Mouse (Mus musculus) A20 (cell line): Measurements from ENCODE around the gene Tnrc18.

Source experiments
- DNase-seq: peaks from one replicate; pipeline ENCODE4 v3.0.0-alpha.2; 2011; ENCODE audit warnings: low read depth, low spot score

Tnrc18 gene

DNA sequence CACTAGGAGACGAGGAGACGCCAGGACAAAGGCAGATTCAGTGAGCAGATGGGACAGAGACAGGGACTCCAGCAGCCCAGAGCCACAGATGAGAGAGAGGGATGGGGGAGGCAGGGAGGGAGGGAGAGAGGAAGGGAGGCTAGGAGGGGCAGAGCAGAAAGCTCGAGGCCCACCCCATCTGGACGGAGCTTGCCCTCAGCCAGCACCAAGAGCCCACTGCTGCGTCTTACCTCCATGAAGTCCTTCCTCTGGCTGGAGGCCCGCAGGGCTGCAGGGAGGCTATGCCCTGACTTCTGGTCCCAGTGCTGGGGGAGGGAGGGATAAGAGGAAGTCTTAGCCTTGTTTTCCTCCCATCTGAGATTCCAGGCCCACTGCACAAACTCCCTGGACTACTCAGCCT, 90.7 kb downstream of the Tnrc18 start:
- DNase-seq, result no peak

DNA sequence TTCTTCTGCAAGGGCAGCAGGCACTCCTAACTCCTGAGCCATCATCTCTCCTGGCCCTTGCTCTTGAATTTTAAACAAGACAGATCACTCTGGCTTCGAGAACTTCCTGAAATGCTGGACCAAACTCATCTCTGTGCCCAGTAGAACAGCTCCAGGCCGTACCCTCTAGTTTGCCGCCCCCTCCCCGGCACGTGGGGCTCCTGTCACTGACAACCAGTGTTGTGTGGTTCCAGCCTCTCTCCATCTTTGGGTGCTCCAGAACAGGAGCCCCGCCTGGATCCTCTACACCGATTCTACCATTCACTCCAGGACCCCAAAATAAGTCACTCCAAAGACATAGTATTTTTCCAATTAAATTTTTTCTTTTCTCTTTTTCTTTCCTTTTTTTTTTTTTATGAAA, 93.2 kb downstream of the Tnrc18 start:
- no peak for DNase-seq

GRCm38 (mm10) chr5:142723520-142724133, 93.8 kb downstream of the Tnrc18 start:
- DNase-seq, result peak; percentile 79

DNA sequence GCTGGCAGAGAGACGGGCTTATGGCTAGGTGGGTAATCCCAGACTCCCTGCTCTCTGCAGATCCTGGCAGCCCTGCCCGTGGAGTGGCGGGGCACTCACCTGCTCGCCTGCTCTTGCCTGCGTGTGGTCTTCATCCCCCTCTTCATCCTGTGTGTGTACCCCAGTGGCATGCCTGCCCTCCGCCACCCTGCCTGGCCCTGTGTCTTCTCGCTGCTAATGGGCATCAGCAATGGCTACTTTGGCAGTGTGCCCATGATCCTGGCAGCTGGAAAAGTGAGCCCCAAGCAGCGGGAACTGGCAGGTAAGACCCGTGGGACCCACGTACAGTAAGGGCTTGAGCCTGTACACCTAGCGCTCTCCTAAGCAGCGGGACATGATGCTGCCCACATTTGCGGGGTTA, 97.6 kb downstream of the Tnrc18 start:
- DNase-seq, result no peak

GRCm38 (mm10) chr5:142718486-142718885, 99.0 kb downstream of the Tnrc18 start:
- no peak for DNase-seq

DNA sequence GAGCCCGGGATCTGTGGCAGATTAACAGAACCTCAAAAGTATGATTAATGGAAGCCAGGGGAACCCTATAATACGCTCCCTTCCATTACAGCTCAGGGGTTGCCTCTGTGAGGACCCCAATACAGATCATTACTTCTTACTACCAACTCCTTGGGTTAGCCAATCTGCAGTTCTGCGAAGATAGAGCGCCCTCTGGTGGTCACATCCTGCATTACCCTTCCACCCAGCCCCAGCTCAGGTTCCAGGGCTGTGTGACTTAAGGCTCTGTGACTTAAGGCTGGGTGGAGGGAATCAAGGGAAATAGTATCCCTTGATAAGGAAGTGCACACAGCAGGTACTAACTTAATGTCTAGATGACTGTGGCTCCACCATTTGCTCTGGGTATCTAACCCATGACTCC, 99.4 kb downstream of the Tnrc18 start:
- peak; percentile 64 for DNase-seq

GRCm38 (mm10) chr5:142716056-142716455, 101.4 kb downstream of the Tnrc18 start:
- DNase-seq, result no peak

- DNase-seq, result no peak
Measured at GRCm38 (mm10) chr5:142715059-142715458, 102.4 kb downstream of the Tnrc18 start.

GRCm38 (mm10) chr5:142713966-142714365, 103.5 kb downstream of the Tnrc18 start:
- DNase-seq, result no peak

GRCm38 (mm10) chr5:142712373-142712772, 105.1 kb downstream of the Tnrc18 start:
- DNase-seq, result peak; percentile 7

DNA sequence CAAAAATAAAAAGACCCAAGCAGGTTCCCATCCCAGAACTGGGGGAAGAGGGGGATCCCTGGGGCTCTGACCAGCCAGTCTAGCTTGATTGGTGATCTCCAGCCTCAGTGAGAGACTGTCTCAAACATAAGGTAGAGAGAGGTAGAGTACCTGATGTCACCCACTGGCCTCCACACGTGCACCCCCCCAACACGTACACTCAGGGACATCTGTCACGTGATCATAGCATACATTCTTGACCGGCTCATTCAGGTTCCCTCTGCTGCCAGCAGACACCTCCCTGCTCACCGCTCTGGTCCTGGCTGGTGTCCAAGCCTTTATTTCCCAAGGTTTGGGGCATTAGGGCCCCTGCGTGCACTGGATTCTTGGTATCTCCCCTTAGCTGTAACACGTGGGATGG, 108.0 kb downstream of the Tnrc18 start:
- DNase-seq, result no peak

DNA sequence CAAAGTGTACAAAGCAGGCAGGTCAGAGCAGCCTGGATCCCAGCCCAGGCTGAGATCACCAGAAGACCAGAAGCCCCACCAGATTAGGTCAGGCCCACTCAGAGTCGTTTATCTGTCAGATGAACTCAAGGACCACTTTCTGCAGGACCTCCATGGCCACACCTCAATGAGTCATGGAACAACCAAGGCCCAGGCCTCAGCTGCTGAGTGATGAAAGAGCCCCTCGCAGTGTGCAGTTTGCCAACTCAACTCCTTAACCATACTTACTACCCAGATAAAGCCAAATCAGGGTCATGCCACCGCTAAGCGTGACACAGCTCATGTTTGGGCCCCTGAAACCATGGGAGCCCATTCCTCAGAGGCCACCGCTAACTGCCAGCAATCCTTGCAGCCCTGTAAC, 109.8 kb downstream of the Tnrc18 start:
- DNase-seq, result no peak

DNA sequence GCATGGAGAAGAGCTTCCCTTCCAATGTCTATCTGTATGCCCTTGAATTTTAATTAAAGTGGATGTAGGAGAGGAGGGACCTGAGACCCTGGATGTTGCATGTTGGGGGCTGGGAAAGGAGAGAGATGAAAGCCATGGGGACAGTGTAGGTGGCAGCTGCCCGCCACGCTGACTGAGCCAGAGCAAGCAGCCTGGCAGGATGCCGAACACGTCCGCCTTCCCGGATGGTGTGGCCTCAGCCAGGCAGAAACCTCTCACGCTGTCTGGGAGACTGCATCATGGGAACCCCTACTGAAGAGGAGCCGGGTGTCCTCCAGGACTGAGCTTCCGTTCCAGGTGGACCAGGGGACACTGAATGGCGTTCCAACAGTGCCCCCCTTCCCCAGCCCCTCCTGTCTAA, 113.9 kb downstream of the Tnrc18 start:
- no peak for DNase-seq

DNA sequence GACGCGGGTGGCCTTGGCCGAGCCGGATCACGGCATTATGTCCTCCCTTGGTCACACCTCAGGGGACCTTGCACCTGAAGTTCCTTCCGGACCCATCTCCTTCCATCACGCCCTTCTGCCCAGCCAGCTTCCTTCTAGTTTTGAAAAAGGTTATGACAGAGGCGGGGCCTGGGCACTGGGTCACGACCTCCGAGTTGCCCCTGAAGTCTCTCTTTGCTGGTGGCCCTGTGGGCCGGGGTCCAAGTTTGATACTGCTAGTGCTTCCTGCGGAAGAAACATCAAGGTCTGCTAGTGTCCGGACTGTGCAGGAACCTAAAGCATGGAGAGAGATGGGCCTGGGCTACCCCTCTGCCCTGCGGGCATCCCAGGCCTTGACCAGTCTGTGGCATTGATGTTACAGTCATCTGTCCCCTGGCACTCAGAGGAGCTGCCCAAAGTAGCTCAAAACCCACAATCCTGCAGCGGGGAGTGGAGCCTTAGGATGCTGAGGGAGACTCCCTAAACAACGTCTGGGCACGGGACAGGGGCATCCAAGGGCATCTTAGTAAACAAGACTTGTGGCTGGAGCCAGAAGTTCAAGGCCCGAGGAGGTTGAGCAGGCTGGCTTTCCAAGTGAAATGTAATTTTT, 114.8 kb downstream of the Tnrc18 start:
- no peak for DNase-seq

- DNase-seq, result no peak
Measured at GRCm38 (mm10) chr5:142701651-142702510, 115.6 kb downstream of the Tnrc18 start.

GRCm38 (mm10) chr5:142700842-142701589, 116.4 kb downstream of the Tnrc18 start:
- DNase-seq, result no peak

- no peak for DNase-seq
Measured at GRCm38 (mm10) chr5:142697742-142698141, 119.7 kb downstream of the Tnrc18 start.

DNA sequence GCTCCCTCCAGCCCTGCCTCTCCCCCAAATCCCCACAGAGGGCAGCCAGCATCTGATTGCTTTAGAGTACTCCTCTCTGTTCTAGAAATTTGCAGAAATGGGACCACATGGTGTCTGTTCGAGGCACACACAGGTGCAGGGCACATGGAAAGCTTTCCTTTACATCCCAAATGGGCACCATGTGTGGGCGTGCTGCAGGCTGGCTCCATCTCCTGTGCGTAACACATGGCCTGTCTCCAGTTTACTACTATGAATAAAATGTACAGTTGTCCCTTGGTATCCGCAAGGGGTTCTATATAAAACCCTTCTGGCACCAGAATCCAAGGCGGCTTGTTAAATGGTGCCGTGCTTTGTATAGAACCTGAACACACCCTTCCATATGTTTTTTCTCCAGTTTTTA, 120.6 kb downstream of the Tnrc18 start:
- DNase-seq, result no peak

- DNase-seq, result no peak
Measured at GRCm38 (mm10) chr5:142696258-142696657, 121.2 kb downstream of the Tnrc18 start.

DNA sequence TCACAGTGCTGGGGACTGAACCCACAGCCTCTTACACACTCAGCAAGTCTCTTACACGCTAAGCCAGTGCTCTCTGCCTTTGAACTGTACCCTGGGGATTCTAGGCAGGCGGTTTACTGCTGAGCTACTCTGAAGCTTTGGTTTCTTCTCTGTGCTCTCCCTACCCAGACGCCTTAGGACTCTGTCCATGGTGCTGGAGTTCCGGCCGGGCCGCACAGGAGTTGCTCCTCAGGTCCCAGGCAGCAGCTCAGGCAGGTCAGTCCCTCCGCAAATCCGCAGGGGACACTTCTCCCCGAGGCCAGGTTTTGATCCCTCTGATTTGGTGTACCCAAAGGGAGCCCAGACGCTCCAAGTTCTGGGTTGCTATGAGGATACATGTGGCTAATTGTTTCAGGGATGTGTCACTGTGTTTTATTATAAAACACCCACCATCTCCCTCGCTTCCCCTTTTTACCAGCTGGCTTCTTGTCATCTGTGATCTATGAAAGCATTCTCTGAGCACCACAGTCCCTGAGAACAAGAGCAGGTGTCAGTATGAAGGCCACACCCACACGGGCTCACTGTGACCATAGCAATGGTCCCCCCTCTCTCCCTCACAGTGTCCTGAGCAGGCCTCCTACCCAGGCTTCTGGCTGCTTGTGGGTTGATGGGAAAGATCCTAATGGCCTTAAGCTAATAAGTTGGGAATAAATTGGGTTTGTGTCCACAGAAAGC, 122.7 kb downstream of the Tnrc18 start:
- peak; percentile 58 for DNase-seq

DNA sequence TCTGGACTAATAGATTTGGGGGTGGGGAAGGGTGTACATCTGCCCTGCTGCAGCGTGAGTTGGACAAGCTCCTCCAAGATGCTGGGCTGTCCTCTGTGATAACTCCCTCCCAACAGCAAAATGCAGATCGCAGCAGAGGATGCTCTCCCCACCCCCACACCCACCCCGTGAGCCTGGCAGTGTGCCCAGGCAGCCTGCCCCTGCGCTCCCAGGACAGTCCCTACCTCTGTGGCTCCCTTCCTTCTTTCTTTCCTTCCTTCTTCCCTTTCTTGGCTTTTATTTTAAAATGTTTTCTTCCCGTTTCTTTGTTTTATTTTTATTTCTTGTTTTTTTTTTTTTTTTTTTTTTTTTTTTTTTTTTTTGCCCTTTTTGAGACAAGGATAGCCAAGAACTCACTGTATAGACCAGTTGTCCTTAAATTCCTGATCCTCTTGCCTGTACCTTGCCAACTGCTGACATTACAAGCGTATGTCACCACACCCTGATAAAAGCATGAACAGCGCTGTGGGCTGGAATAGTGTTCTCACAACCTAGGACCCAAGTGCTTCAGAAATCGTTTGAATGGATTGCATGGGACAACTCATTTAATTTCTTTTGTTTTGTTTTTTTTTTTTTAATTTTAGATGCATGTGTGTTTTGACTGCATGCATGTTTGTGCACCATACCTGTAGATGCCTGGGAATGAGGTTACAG, 123.6 kb downstream of the Tnrc18 start:
- DNase-seq, result no peak
